Mouse (Mus musculus) stomach, postnatal 0 days (tissue): ENCODE measurements at regions not wholly inside any gene's neighbourhood (a gene's known extent, or its start where the extent isn't known, plus 50 kb on each side); places are given as distances from the start of the nearest gene placed in this dataset.
"Not testable (repeated sequence)": the region's sequence is repeated elsewhere in the genome, so short reads cannot be mapped to it uniquely, and the experiment has no call there.

Experiments
- ATAC-seq: fragments of 200-750 bp; cut with Nextera tagmentation; 2 replicates; pipeline ENCODE4 v1.8.0; 2017; ENCODE audit not compliant: low FRiP score, low TSS enrichment
- DNase-seq: peaks from one replicate; pipeline ENCODE4 v3.0.0-alpha.2; 2016; ENCODE audit warnings: low spot score
- H3K27ac ChIP-seq: fragments of 300-500 bp; sonication (generic); replicated peaks from 2 replicates; pipeline ENCODE4 v1.5.1; 2014; ENCODE audit warnings: mild to moderate bottlenecking, control low read depth
- H3K27me3 ChIP-seq: fragments of 300-500 bp; sonication (generic); 2 replicates; pipeline ENCODE4 v1.6.1; 2014; ENCODE audit warnings: low read length; ENCODE audit not compliant: control insufficient read depth, insufficient read depth
- H3K36me3 ChIP-seq: fragments of 300-500 bp; sonication (generic); 2 replicates; pipeline ENCODE4 v1.6.1; 2014; ENCODE audit warnings: low read length, mixed read lengths; ENCODE audit not compliant: control insufficient read depth, insufficient read depth
- H3K4me1 ChIP-seq: fragments of 300-500 bp; sonication (generic); replicated peaks from 2 replicates; pipeline ENCODE4 v1.6.1; 2014; ENCODE audit warnings: antibody characterized with exemption; ENCODE audit not compliant: control insufficient read depth, insufficient read depth
- H3K4me2 ChIP-seq: fragments of 300-500 bp; sonication (generic); replicated peaks from 2 replicates; pipeline ENCODE4 v1.6.1; 2014; ENCODE audit warnings: low read depth, mild to moderate bottlenecking, control low read depth, moderate library complexity
- H3K4me3 ChIP-seq: fragments of 300-500 bp; sonication (generic); 2 replicates; pipeline ENCODE4 v1.5.1; 2014; ENCODE audit warnings: low read depth, low read length, control low read depth
- H3K9ac ChIP-seq: fragments of 300-500 bp; sonication (generic); 2 replicates; pipeline ENCODE4 v1.6.1; 2014; ENCODE audit warnings: mild to moderate bottlenecking, low read length, control low read depth, mixed read lengths
- H3K9me3 ChIP-seq: fragments of 300-500 bp; sonication (generic); 2 replicates; pipeline ENCODE4 v1.6.1; 2016; ENCODE audit warnings: low read length; ENCODE audit not compliant: control insufficient read depth
- CTCF ChIP-seq: IDR thresholded peaks from 2 replicates; pipeline ENCODE4 v1.5.1; 2016; ENCODE audit warnings: antibody characterized with exemption, low read depth, mild to moderate bottlenecking, moderate library complexity
- EP300 ChIP-seq: optimal IDR thresholded peaks from 2 replicates; pipeline ENCODE3; 2016; ENCODE audit warnings: antibody characterized with exemption
- WGBS: fragments of 180-500 bp; shearing (Covaris S2); extraction: QIAGEN DNeasy Blood & Tissue Kit; methylation state at CpG from one replicate; pipeline ENCODE4 v1.1.7; 2014; 5-methylcytosine and 5-hydroxymethylcytosine counted together

GRCm38 (mm10) chr12:113597163-113597562, 53.5 kb downstream of the Adam6a start:
- H3K4me2 ChIP-seq, H3K9me3 ChIP-seq, H3K36me3 ChIP-seq, ATAC-seq, DNase-seq, H3K9ac ChIP-seq, H3K27me3 ChIP-seq, H3K4me1 ChIP-seq, H3K27ac ChIP-seq, H3K4me3 ChIP-seq: not testable (repeated sequence)
- TF ChIP-seq CTCF, result peak; percentile 49
- WGBS, result 64% methylated on average over 5 of the region's 5 CpGs

- Histone ChIP-seq H3K9me3 (no peaks in the 10 kb centered on the region), H3K4me1 (no peaks in the 10 kb centered on the region), H3K27me3 (no peaks in the 10 kb centered on the region), H3K4me2 (no peak overlapping the region), H3K9ac (no peak overlapping the region), H3K27ac (no peak overlapping the region), H3K4me3 (no peak overlapping the region), H3K36me3 (no peaks in the 10 kb centered on the region)
- peak; percentile 55 for DNase-seq
- ATAC-seq, result no peak
- peak; percentile 73 for TF ChIP-seq CTCF
- no peak for TF ChIP-seq EP300
- WGBS, result 41% methylated on average over 4 of the region's 4 CpGs
Observed at GRCm38 (mm10) chr12:113610924-113611323, 67.2 kb downstream of the Adam6a start.

- H3K27me3 ChIP-seq, H3K36me3 ChIP-seq, H3K27ac ChIP-seq, ATAC-seq, H3K9me3 ChIP-seq, H3K4me3 ChIP-seq, DNase-seq, H3K4me2 ChIP-seq, H3K9ac ChIP-seq, H3K4me1 ChIP-seq: not testable (repeated sequence)
- TF ChIP-seq CTCF, result peak; percentile 36
- WGBS, result 29% methylated on average over 4 of the region's 4 CpGs
Observed at GRCm38 (mm10) chr12:113625221-113625620, 81.5 kb downstream of the Adam6a start.

- ATAC-seq, H3K27me3 ChIP-seq, H3K9me3 ChIP-seq, H3K36me3 ChIP-seq, H3K4me3 ChIP-seq, H3K4me2 ChIP-seq, H3K9ac ChIP-seq, H3K27ac ChIP-seq, H3K4me1 ChIP-seq, DNase-seq: not testable (repeated sequence)
- 90% methylated on average over 14 of the region's 14 CpGs for WGBS
Observed at GRCm38 (mm10) chr12:113630803-113631202, 87.1 kb downstream of the Adam6a start.
